Mouse (Mus musculus) midbrain, embryonic 12.5 days (tissue): Measurements from ENCODE around the gene Gm10961. TPM values are rescaled to one million over a fixed set of nuclear protein-coding genes. Genes with fewer than 3 reads are reported as not detected.

ENCODE experiments used
- ATAC-seq: fragments of 200-750 bp; cut with Nextera tagmentation; 2 replicates; pipeline ENCODE4 v1.8.0; 2017; ENCODE audit warnings: low read depth, moderate TSS enrichment, moderate library complexity; ENCODE audit not compliant: low FRiP score
- H3K27ac ChIP-seq: fragments of 300-500 bp; sonication (generic); replicated peaks from 2 replicates; pipeline ENCODE4 v1.5.1; 2016; ENCODE audit warnings: mild to moderate bottlenecking
- H3K27me3 ChIP-seq: fragments of 300-500 bp; sonication (generic); 2 replicates; pipeline ENCODE4 v1.6.1; 2016; ENCODE audit warnings: mild to moderate bottlenecking
- H3K36me3 ChIP-seq: fragments of 300-500 bp; sonication (generic); 2 replicates; pipeline ENCODE4 v1.6.1; 2016
- H3K4me1 ChIP-seq: fragments of 300-500 bp; sonication (generic); 2 replicates; pipeline ENCODE4 v1.6.1; 2016
- H3K4me2 ChIP-seq: fragments of 300-500 bp; sonication (generic); replicated peaks from 2 replicates; pipeline ENCODE4 v1.6.1; 2016; ENCODE audit warnings: mild to moderate bottlenecking, moderate library complexity
- H3K4me3 ChIP-seq: fragments of 300-500 bp; sonication (generic); 2 replicates; pipeline ENCODE4 v1.5.1; 2016; ENCODE audit warnings: mild to moderate bottlenecking
- H3K9ac ChIP-seq: fragments of 300-500 bp; sonication (generic); replicated peaks from 2 replicates; pipeline ENCODE4 v1.6.1; 2016; ENCODE audit warnings: mild to moderate bottlenecking, moderate library complexity
- H3K9me3 ChIP-seq: fragments of 300-500 bp; sonication (generic); 2 replicates; pipeline ENCODE4 v1.6.1; 2016; ENCODE audit warnings: mild to moderate bottlenecking
- WGBS: fragments of 180-500 bp; shearing (Covaris S2); methylation state at CpG from one replicate; pipeline ENCODE4 v1.1.7; 2016; 5-methylcytosine and 5-hydroxymethylcytosine counted together
- polyA plus RNA-seq: library from polyadenylated mRNA; unstranded; fragments of >200 nt; fragmentation: Nextera tagmentation; extraction: Ambion mirVana; gene quantifications from 2 replicates; pipeline ENCODE4 v1.2.1, GENCODE M21; 2016

Gene Gm10961
- polyA plus RNA-seq, 1 experiment from 2014 or later: not detected

GRCm38 (mm10) chr3:107670500-107670899 is 39.4 kb downstream of the Gm10961 start:
- Histone ChIP-seq H3K27me3 (no peaks in the 10 kb centered on the region), H3K27ac (no peak overlapping the region), H3K9ac (no peak overlapping the region), H3K4me3 (no peak overlapping the region), H3K4me1 (no peaks in the 10 kb centered on the region), H3K9me3 (no peaks in the 10 kb centered on the region), H3K36me3 (peaks cover 89% of the 10 kb centered on the region), H3K4me2 (no peak overlapping the region)
- no peak for ATAC-seq
- WGBS: 91% methylated on average over 4 of the region's 4 CpGs

GRCm38 (mm10) chr3:107671509-107671908 is 40.4 kb downstream of the Gm10961 start:
- Histone ChIP-seq H3K9ac (no peak overlapping the region), H3K9me3 (no peaks in the 10 kb centered on the region), H3K27ac (no peak overlapping the region), H3K4me3 (no peak overlapping the region), H3K36me3 (peaks cover 89% of the 10 kb centered on the region), H3K27me3 (no peaks in the 10 kb centered on the region), H3K4me1 (no peaks in the 10 kb centered on the region), H3K4me2 (no peak overlapping the region)
- WGBS: 95% methylated on average over 2 of the region's 2 CpGs
- no peak for ATAC-seq

- H3K36me3 ChIP-seq: peaks cover 11% of the 10 kb centered on the region
- ATAC-seq: no peak
- H3K9me3 ChIP-seq: no peaks in the 10 kb centered on the region
- 50% methylated on average over 7 of the region's 7 CpGs for WGBS
- no peak overlapping the region for H3K9ac ChIP-seq
- no peak overlapping the region for H3K27ac ChIP-seq
- H3K27me3 ChIP-seq: no peaks in the 10 kb centered on the region
- no peak overlapping the region for H3K4me3 ChIP-seq
- no peak overlapping the region for H3K4me2 ChIP-seq
- H3K4me1 ChIP-seq: peaks cover 12% of the 10 kb centered on the region
These were observed 49.9 kb downstream of the Gm10961 start for GRCm38 (mm10) chr3:107680790-107681576.

Other genes with a start within 250 kb of the Gm10961 start
- gene Kcnc4, start 171.8 kb upstream of the Gm10961 start, polyA plus RNA-seq: 0.47 and 0.51 TPM in 2 replicates
- 4.2 and 4.5 TPM in 2 replicates for gene Slc6a17, start 113.3 kb upstream of the Gm10961 start, polyA plus RNA-seq
- not detected in 2 replicates for gene Ubl4b, start 76.2 kb upstream of the Gm10961 start, polyA plus RNA-seq
- gene Alx3, start 36.3 kb upstream of the Gm10961 start, polyA plus RNA-seq: 3.3 and 4.5 TPM in 2 replicates
- 123 and 127 TPM in 2 replicates for gene Strip1, start 372 bp downstream of the Gm10961 start, polyA plus RNA-seq
- 143 and 151 TPM in 2 replicates for gene Ahcyl1, start 65.2 kb downstream of the Gm10961 start, polyA plus RNA-seq
- 7.1 and 8.5 TPM in 2 replicates for gene Csf1, start 129.1 kb downstream of the Gm10961 start, polyA plus RNA-seq
- gene Eps8l3, start 245.9 kb downstream of the Gm10961 start, polyA plus RNA-seq: not detected in 2 replicates